Mouse (Mus musculus) limb, embryonic 12.5 days (tissue): ENCODE measurements around the gene Vmn1r12. TPM values are rescaled to one million over a fixed set of nuclear protein-coding genes. Genes with fewer than 3 reads are reported as not detected.
"Not testable (repeated sequence)": the region's sequence is repeated elsewhere in the genome, so short reads cannot be mapped to it uniquely, and the experiment has no call there.

Experiments used
- ATAC-seq: fragments of 200-750 bp; cut with Nextera tagmentation; 2 replicates; pipeline ENCODE4 v1.8.0; 2017; ENCODE audit warnings: low read depth, moderate TSS enrichment; ENCODE audit not compliant: insufficient number of reproducible peaks, insufficient read depth, low FRiP score, low TSS enrichment
- H3K27ac ChIP-seq: fragments of 300-500 bp; sonication (generic); 2 replicates; pipeline ENCODE4 v1.5.1; 2016; ENCODE audit warnings: mild to moderate bottlenecking, moderate library complexity
- H3K27me3 ChIP-seq: fragments of 300-500 bp; sonication (generic); 2 replicates; pipeline ENCODE4 v1.6.1; 2016; ENCODE audit warnings: mild to moderate bottlenecking, moderate library complexity
- H3K36me3 ChIP-seq: fragments of 300-500 bp; sonication (generic); 2 replicates; pipeline ENCODE4 v1.6.1; 2016; ENCODE audit warnings: mild to moderate bottlenecking, moderate library complexity
- H3K4me1 ChIP-seq: fragments of 300-500 bp; sonication (generic); replicated peaks from 2 replicates; pipeline ENCODE4 v1.6.1; 2016
- H3K4me2 ChIP-seq: fragments of 300-500 bp; sonication (generic); 2 replicates; pipeline ENCODE4 v1.6.1; 2016; ENCODE audit warnings: mild to moderate bottlenecking, moderate library complexity
- H3K4me3 ChIP-seq: fragments of 300-500 bp; sonication (generic); replicated peaks from 2 replicates; pipeline ENCODE4 v1.5.1; 2016; ENCODE audit warnings: mild to moderate bottlenecking
- H3K9ac ChIP-seq: fragments of 300-500 bp; sonication (generic); replicated peaks from 2 replicates; pipeline ENCODE4 v1.6.1; 2016; ENCODE audit warnings: mild to moderate bottlenecking, moderate library complexity
- H3K9me3 ChIP-seq: fragments of 300-500 bp; sonication (generic); 2 replicates; pipeline ENCODE4 v1.6.1; 2016; ENCODE audit warnings: mild to moderate bottlenecking, moderate library complexity
- WGBS: fragments of 180-500 bp; shearing (Covaris S2); methylation state at CpG from one replicate; pipeline ENCODE4 v1.1.7; 2016; 5-methylcytosine and 5-hydroxymethylcytosine counted together
- polyA plus RNA-seq: library from polyadenylated mRNA; unstranded; fragments of >200 nt; fragmentation: Nextera tagmentation; extraction: Ambion mirVana; gene quantifications from 2 replicates; pipeline ENCODE4 v1.2.1, GENCODE M21; 2016

Vmn1r12 gene
- not detected in 2 replicates for polyA plus RNA-seq

GRCm38 (mm10) chr6:57156619-57157018, at the start of gene Vmn1r12:
Gene Vmn1r12 (plus strand): TSS chr6:57156919.
- 83% methylated on average over 2 of the region's 2 CpGs for WGBS
- Histone ChIP-seq H3K4me3 (no peak within 1 kb of the TSS), H3K9me3 (no peaks in the 10 kb centered on the region), H3K36me3 (no peaks in the 10 kb centered on the region), H3K27ac (no peak within 1 kb of the TSS), H3K4me2 (no peak within 1 kb of the TSS), H3K4me1 (no peaks in the 10 kb centered on the region), H3K27me3 (no peaks in the 10 kb centered on the region), H3K9ac (no peak within 1 kb of the TSS)
- ATAC-seq = no peak

GRCm38 (mm10) chr6:57109154-57109553, 47.6 kb upstream of the Vmn1r12 start, which contains the start of gene Vmn1r10:
Gene Vmn1r10 (plus strand): TSS chr6:57109454.
- no peaks in the 10 kb centered on the region for H3K27me3 ChIP-seq
- ATAC-seq = no peak
- no peak within 1 kb of the TSS for H3K4me3 ChIP-seq
- no peaks in the 10 kb centered on the region for H3K9me3 ChIP-seq
- no peak within 1 kb of the TSS for H3K27ac ChIP-seq
- no peak within 1 kb of the TSS for H3K4me2 ChIP-seq
- no peaks in the 10 kb centered on the region for H3K36me3 ChIP-seq
- 83% methylated on average over 3 of the region's 3 CpGs for WGBS
- no peak within 1 kb of the TSS for H3K9ac ChIP-seq
- no peaks in the 10 kb centered on the region for H3K4me1 ChIP-seq

GRCm38 (mm10) chr6:57133155-57133554, 23.6 kb upstream of the Vmn1r12 start, which contains the start of gene Vmn1r11:
Gene Vmn1r11 (plus strand): TSS chr6:57133455.
- Histone ChIP-seq H3K4me2 (no peak within 1 kb of the TSS), H3K4me3 (no peak within 1 kb of the TSS), H3K27me3 (no peaks in the 10 kb centered on the region), H3K4me1 (no peaks in the 10 kb centered on the region), H3K9me3 (no peaks in the 10 kb centered on the region), H3K9ac (no peak within 1 kb of the TSS), H3K27ac (no peak within 1 kb of the TSS), H3K36me3 (no peaks in the 10 kb centered on the region)
- no peak for ATAC-seq
- WGBS = 79% methylated on average over 1 of the region's 1 CpGs

- not testable (repeated sequence) for H3K4me1 ChIP-seq, H3K9ac ChIP-seq, H3K27ac ChIP-seq, H3K27me3 ChIP-seq, ATAC-seq, H3K4me2 ChIP-seq, H3K4me3 ChIP-seq, H3K36me3 ChIP-seq, H3K9me3 ChIP-seq
- WGBS = 66% methylated on average over 3 of the region's 3 CpGs
Observed at GRCm38 (mm10) chr6:57190016-57190415, 33.3 kb downstream of the Vmn1r12 start.

- H3K4me1 ChIP-seq, H3K4me2 ChIP-seq, H3K4me3 ChIP-seq, ATAC-seq, H3K36me3 ChIP-seq, H3K27me3 ChIP-seq, H3K27ac ChIP-seq, H3K9me3 ChIP-seq, H3K9ac ChIP-seq: not testable (repeated sequence)
- 94% methylated on average over 1 of the region's 1 CpGs for WGBS
Observed at GRCm38 (mm10) chr6:57202990-57203389, 46.3 kb downstream of the Vmn1r12 start, which contains the start of gene Vmn1r13. Gene Vmn1r13 (plus strand): TSS chr6:57203290.

Other genes with a start within 250 kb of the Vmn1r12 start
- 68.0 and 68.3 TPM in 2 replicates for gene Nt5c3, start 233.0 kb upstream of the Vmn1r12 start, polyA plus RNA-seq
- gene Vmn1r4, start 232.9 kb upstream of the Vmn1r12 start, polyA plus RNA-seq = 0.23 and 0.40 TPM in 2 replicates
- not detected in 2 replicates for gene Vmn1r5, start 186.6 kb upstream of the Vmn1r12 start, polyA plus RNA-seq
- gene Vmn1r6, start 159.7 kb upstream of the Vmn1r12 start, polyA plus RNA-seq = not detected in 2 replicates
- not detected in 2 replicates for gene Vmn1r7, start 131.6 kb upstream of the Vmn1r12 start, polyA plus RNA-seq
- not detected in 2 replicates for gene Vmn1r8, start 124.6 kb upstream of the Vmn1r12 start, polyA plus RNA-seq
- not detected in 2 replicates for gene Vmn1r9, start 90.1 kb upstream of the Vmn1r12 start, polyA plus RNA-seq
- gene Vmn1r10, start 47.5 kb upstream of the Vmn1r12 start, polyA plus RNA-seq = not detected in 2 replicates
- gene Vmn1r11, start 23.5 kb upstream of the Vmn1r12 start, polyA plus RNA-seq = not detected in 2 replicates
- gene Vmn1r13, start 46.4 kb downstream of the Vmn1r12 start, polyA plus RNA-seq = not detected in 2 replicates
- gene Vmn1r14, start 74.8 kb downstream of the Vmn1r12 start, polyA plus RNA-seq = not detected in 2 replicates
- not detected in 2 replicates for gene Vmn1r15, start 101.0 kb downstream of the Vmn1r12 start, polyA plus RNA-seq
- gene Vmn1r16, start 172.6 kb downstream of the Vmn1r12 start, polyA plus RNA-seq = not detected in 2 replicates
- gene Vmn1r17, start 206.8 kb downstream of the Vmn1r12 start, polyA plus RNA-seq = not detected in 2 replicates
- gene Vmn1r18, start 238.9 kb downstream of the Vmn1r12 start, polyA plus RNA-seq = not detected in 2 replicates
- not detected in 2 replicates for gene Vmn1r19, start 246.9 kb downstream of the Vmn1r12 start, polyA plus RNA-seq